Mouse (Mus musculus) spleen, adult 2 months (tissue): Measurements from ENCODE around the gene Slc41a2.

Experiments
- CTCF ChIP-seq: fragments of 200-500 bp; IDR thresholded peaks from 2 replicates; pipeline ENCODE4 v1.5.1; 2011; ENCODE audit warnings: mild to moderate bottlenecking, inconsistent platforms; ENCODE audit not compliant: insufficient read depth, insufficient read length, insufficient replicate concordance; ENCODE audit errors: extremely low read depth
- POLR2A ChIP-seq: fragments of 200-500 bp; IDR thresholded peaks from 2 replicates; pipeline ENCODE4 v1.6.1; 2011; ENCODE audit warnings: low read depth, low read length, inconsistent platforms

DNA sequence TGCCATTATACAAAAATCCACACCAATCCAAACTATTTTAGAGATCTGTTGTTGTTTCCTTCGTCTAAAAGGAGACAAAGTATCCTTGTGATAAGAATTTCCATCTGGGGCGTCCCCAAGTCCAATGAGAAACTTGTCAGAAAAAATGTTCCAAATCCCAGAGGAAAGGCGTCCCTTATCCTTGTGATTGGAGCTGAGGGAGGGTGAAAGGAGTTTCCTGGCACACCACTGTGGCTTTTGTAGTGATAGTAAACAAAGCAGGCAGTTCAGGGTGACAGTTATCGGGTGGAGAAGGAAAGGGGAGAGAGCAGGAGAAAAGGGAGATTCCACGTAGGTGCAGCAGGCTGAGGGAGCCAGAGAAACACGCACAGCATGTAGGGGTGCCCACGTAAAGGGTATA is 9.8 kb upstream of the Slc41a2 start:
- TF ChIP-seq CTCF: no peak
- no peak for TF ChIP-seq POLR2A
